Mouse (Mus musculus) gastrocnemius, adult 2 months (tissue): Measurements from ENCODE around the gene Eya2. TPM values are rescaled to one million over a fixed set of nuclear protein-coding genes. Genes with fewer than 3 reads are reported as not detected.
A peak's percentile ranks its signal among the peaks of the same experiment; 100 is the strongest.

Experiments
- DNase-seq: peaks from one replicate; pipeline ENCODE4 v3.0.0; 2022
- H3K27ac ChIP-seq: fragments of 200-600 bp; 2 replicates; pipeline ENCODE4 v1.8.1; 2022; ENCODE audit warnings: mild to moderate bottlenecking
- H3K4me3 ChIP-seq: fragments of 200-600 bp; 2 replicates; pipeline ENCODE4 v1.8.1; 2022; ENCODE audit warnings: mild to moderate bottlenecking, moderate library complexity
- CTCF ChIP-seq: fragments of 200-600 bp; IDR thresholded peaks from 2 replicates; pipeline ENCODE4 v1.8.1; 2022; ENCODE audit warnings: antibody characterized with exemption, mild to moderate bottlenecking, moderate library complexity
- intact Hi-C: fragments of 180-260 bp; cut with DNase I; formaldehyde crosslinking; loops from one replicate; pipeline ENCODE4 v1.15.1; 2025
- total RNA-seq, 2 experiments: library from RNA; stranded (reverse); gene quantifications; 2 replicates each; pipeline ENCODE4 v1.2.3; 2021

Gene Eya2
- total RNA-seq, 2 experiments from 2014 or later, result 3.0 to 5.8 TPM

- no peak for TF ChIP-seq CTCF
- DNase-seq, result no peak
- Histone ChIP-seq H3K27ac (no peak overlapping the region), H3K4me3 (no peak overlapping the region)
- intact Hi-C loops, result no loop called here
Measured at GRCm38 (mm10) chr2:165659552-165659951, 64.7 kb downstream of the Eya2 start.

DNA sequence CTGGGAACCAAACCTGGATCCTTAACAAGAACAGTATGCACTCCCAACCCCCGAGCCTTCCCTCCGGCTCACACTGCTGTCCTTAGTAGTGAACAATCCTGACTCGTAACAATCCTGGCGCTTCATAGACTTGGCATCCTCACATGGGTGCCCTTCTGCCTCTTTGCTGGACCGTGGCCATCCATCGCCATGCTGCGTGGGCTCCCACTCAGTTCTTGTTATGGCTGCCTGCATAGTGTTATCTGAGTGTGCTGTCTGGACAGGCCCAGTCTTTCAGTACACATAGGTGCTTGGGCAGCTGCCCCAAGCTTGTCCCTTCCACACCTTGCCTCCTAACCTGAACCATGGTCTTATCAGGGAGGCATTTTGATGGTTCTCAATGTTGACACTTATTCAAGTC lies 68.4 kb downstream of the Eya2 start:
- no peak for DNase-seq
- no peak for TF ChIP-seq CTCF
- Histone ChIP-seq H3K4me3 (no peak overlapping the region), H3K27ac (no peak overlapping the region)
- intact Hi-C loops, result no loop called here

DNA sequence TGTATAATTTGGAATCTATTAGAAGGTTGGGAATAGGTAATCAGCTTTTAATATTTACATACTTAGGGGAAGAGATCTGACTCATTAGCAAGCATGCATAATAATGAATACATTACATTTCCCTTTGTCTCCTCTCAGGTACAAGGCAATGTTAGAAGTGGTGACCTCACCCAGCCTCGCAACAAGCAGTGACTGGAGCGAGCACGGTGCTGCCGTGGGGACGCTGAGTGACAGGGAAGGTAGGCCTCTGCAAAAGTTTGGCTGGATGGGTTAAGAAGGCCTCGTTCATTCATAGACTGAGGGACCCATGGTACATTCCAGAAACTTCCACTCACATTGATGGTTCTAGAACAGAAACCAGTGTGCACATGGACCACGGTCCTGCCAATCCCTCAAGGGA lies 69.8 kb downstream of the Eya2 start:
- DNase-seq, result peak; percentile 12
- no peak for TF ChIP-seq CTCF
- intact Hi-C loops, result no loop called here
- Histone ChIP-seq H3K4me3 (no peak overlapping the region), H3K27ac (no peak overlapping the region)

- Histone ChIP-seq H3K27ac (no peak overlapping the region), H3K4me3 (no peak overlapping the region)
- no peak for DNase-seq
- intact Hi-C loops, result no loop called here
- TF ChIP-seq CTCF, result no peak
Measured at GRCm38 (mm10) chr2:165665176-165665575, 70.3 kb downstream of the Eya2 start.

DNA sequence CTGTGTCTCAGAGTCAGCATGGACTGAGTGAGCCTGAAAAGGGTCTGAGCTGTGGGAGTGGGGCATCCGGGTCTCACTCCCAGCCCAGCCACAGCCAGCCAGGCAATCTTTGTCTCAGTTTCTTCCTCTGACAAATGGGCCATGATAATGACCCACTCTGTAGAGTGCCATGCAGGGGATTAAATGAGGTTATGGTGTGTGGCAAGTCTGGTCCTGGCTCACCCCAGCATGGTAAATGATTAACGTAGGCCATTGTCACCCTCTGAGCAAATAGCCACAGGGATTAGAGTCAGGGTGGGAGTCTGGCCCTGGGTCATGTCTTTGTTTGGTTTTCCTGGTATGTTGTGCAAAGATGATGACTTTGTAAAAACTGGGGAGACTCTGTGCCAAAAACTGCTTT lies 72.3 kb downstream of the Eya2 start:
- no peak overlapping the region for H3K4me3 ChIP-seq
- no peak for DNase-seq
- no peak overlapping the region for H3K27ac ChIP-seq
- intact Hi-C loops, result no loop called here
- TF ChIP-seq CTCF, result no peak

DNA sequence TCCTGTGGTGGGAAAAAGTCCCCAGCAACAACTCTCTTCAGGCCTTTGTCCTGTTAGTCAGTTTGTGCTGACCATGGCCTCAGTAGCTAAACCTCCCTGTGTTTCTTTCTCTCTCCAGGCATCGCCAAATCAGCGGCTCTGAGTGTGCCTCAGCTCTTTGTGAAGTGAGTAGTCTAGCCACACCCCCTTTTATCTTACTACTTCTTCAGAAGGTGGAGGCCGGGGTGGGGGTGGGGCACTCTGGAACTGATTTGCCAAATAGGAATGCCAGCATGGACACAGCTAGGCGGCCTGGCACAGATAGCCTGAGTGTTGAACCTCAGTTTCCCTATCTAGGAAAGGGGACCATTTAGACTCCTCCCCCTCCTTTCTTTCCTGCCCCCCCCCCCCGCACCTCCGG lies 87.9 kb downstream of the Eya2 start:
- Histone ChIP-seq H3K27ac (no peak overlapping the region), H3K4me3 (no peak overlapping the region)
- no peak for TF ChIP-seq CTCF
- intact Hi-C loops, result no loop called here
- no peak for DNase-seq

GRCm38 (mm10) chr2:165687516-165687915 lies 92.7 kb downstream of the Eya2 start:
- TF ChIP-seq CTCF, result no peak
- intact Hi-C loops, result no loop called here
- no peak overlapping the region for H3K4me3 ChIP-seq
- H3K27ac ChIP-seq, result no peak overlapping the region
- DNase-seq, result no peak

- H3K27ac ChIP-seq, result no peak overlapping the region
- intact Hi-C loops, result no loop called here
- TF ChIP-seq CTCF, result no peak
- H3K4me3 ChIP-seq, result no peak overlapping the region
- DNase-seq, result no peak
Measured at GRCm38 (mm10) chr2:165688896-165689295, 94.1 kb downstream of the Eya2 start.

- no peak for TF ChIP-seq CTCF
- Histone ChIP-seq H3K27ac (no peak overlapping the region), H3K4me3 (no peak overlapping the region)
- intact Hi-C loops, result no loop called here
- no peak for DNase-seq
Measured at GRCm38 (mm10) chr2:165691016-165691415, 96.2 kb downstream of the Eya2 start.

- no peak overlapping the region for H3K4me3 ChIP-seq
- DNase-seq, result peak; percentile 84
- H3K27ac ChIP-seq, result no peak overlapping the region
- intact Hi-C loops, result no loop called here
- TF ChIP-seq CTCF, result peak; percentile 32; the same call in 1 of the 2 replicates
Measured at GRCm38 (mm10) chr2:165692944-165693660, 98.3 kb downstream of the Eya2 start.

GRCm38 (mm10) chr2:165694767-165695166 lies 99.9 kb downstream of the Eya2 start:
- Histone ChIP-seq H3K27ac (no peak overlapping the region), H3K4me3 (no peak overlapping the region)
- DNase-seq, result no peak
- TF ChIP-seq CTCF, result no peak
- intact Hi-C loops, result no loop called here

DNA sequence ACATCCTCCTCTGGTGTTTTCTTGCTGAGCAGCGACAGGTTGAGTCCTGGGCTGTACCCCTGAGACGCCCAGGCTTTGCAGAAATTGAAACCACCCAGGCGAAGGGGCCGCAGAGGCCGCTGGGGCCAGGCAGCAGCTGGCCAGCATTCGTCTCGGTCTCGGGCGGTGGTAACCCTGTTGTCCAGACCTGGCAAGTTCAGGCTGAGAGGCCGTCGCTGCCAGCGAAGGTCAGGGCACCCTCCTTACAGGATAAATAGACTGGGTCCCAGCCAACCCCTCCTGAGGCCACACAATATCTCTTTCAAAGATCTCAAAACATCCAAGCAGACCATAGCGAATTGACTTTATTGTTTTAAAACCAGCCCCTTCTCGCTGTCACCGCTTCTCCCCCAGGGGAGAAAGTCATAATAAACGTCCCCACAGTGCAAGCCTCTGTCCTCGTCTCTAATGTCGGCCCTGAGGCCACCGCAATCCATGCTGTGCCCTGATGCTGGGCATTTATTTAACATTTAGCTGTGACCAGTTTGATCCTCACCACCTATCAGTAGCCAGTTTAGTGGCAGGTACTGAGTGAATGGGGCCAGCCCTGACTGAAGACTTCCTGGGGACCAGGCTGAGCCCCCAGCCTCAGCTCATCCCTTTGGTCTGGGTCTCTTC lies 105.5 kb downstream of the Eya2 start:
- Histone ChIP-seq H3K4me3 (peak overlapping the region; percentile 21; the same call in 1 of the 2 replicates), H3K27ac (no peak overlapping the region)
- intact Hi-C loops, result no loop called here
- DNase-seq, result peak; percentile 55
- no peak for TF ChIP-seq CTCF

- no peak for TF ChIP-seq CTCF
- intact Hi-C loops, result no loop called here
- no peak for DNase-seq
Measured at GRCm38 (mm10) chr2:165703033-165703805, 108.4 kb downstream of the Eya2 start.

More at GRCm38 (mm10) chr2:165703033-165703805, 108.4 kb downstream of the Eya2 start:
- H3K4me3 ChIP-seq, result no peak overlapping the region
- no peak overlapping the region for H3K27ac ChIP-seq
